Mouse (Mus musculus): ENCODE measurements around the gene Rfng. TPM values are rescaled to one million over a fixed set of nuclear protein-coding genes. Genes with fewer than 3 reads are reported as not detected.
"Not testable (repeated sequence)": the region's sequence is repeated elsewhere in the genome, so short reads cannot be mapped to it uniquely, and the experiment has no call there.

The Rfng gene
- polyA plus RNA-seq, 1 experiment: 106 TPM

DNA sequence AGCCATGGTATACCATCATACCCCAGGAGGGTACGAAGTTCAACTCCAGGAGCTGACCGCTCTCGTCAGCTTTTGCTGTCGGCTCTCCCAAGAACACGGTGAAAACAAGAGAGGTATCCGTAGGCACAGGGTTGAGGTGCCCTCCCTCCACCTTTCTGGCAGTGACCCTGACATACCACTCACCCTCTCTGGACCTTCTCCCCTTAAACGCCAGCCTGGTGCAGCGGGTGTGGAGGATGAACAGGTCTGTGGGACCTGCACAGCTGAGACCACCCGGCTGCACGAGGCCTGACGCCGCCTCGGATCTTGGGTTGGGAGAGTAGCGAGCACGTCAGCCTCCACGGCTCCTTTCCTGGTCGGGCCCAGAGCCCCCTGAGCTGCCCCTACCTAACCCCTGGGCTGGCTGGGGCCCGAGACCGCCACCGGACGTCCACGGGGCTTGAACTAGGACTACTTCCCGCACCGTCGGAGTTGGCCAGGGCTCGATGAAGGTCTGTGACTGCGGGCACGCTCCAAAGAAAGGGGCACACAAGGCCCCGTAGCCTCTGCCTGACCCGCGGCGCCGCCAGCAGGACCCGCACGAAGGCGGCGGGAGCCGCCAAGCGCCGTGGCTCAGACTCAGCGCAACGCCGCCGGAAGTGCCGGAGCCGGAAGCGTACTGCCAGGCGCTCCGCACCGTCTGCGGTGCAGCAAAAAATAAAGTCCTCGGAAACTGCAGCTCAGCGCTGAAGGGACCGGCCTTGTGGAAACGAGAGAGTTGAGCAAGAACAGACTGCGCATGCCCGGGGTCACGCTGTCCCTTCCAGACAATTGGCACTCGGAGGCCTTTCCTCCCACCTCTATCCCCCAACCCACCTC is 12.0 kb upstream of the Rfng start, which contains the start of gene Dus1l:
TSS of gene Dus1l (minus strand) at position 648 of the 858 bp plus-strand sequence.
- peak; percentile 96 to 99 for DNase-seq
- Histone ChIP-seq H3K27me3 (ENCODE audit: control insufficient read depth, insufficient read depth, low read length) (no peaks in the 10 kb centered on the region), H3K27ac (ENCODE audit: insufficient read depth, low read length) (peak within 1 kb of the TSS; percentile 61; the same call in 1 of the 2 replicates), H3K4me1 (ENCODE audit: control insufficient read depth, insufficient read depth, low read length) (peaks cover 3% of the 10 kb centered on the region; the same call in 1 of the 2 replicates), H3K4me3 (replicated peaks; ENCODE audit: insufficient read depth, low read depth, low read length) (peak within 1 kb of the TSS; percentile 79)
- peak; percentile 88; the same call in 1 of the 2 replicates for TF ChIP-seq POLR2A (IDR thresholded peaks at IDR 0.05; ENCODE audit: borderline replicate concordance, insufficient read depth, low read length)
- no peak for TF ChIP-seq CTCF (IDR thresholded peaks at IDR 0.05; ENCODE audit: borderline replicate concordance, insufficient read depth, low read depth, low read length)
- WGBS: 2% methylated on average over 59 of the region's 59 CpGs

DNA sequence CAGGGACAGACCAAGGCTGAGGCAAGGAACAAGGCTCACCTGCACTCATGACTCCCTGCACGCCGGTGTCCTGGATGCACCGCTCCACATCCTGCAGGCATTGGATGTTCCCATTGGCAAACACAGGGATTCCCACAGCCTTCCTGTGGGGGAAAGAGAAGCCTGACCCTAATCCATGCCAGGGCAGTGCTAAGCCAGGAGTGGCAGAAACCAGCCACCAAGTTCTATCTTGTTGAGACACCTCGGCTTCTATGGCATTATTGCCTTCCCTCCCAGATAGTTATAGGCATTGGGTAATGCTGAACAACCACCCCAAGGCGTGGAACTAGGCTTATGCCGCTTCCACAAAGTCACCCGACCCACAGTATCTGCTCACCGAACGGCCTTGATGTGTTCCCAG is 8.6 kb upstream of the Rfng start:
- TF ChIP-seq CTCF (IDR thresholded peaks at IDR 0.05; ENCODE audit: borderline replicate concordance, insufficient read depth, low read depth, low read length): no peak
- TF ChIP-seq POLR2A (IDR thresholded peaks at IDR 0.05; ENCODE audit: borderline replicate concordance, insufficient read depth, low read length): no peak
- WGBS: 92% methylated on average over 9 of the region's 9 CpGs
- H3K4me1 ChIP-seq (ENCODE audit: control insufficient read depth, insufficient read depth, low read length): peaks cover 3% of the 10 kb centered on the region; the same call in 1 of the 2 replicates
- DNase-seq: no peak
- no peaks in the 10 kb centered on the region for H3K27me3 ChIP-seq (ENCODE audit: control insufficient read depth, insufficient read depth, low read length)
- no peak overlapping the region for H3K4me3 ChIP-seq (replicated peaks; ENCODE audit: insufficient read depth, low read depth, low read length)
- H3K27ac ChIP-seq (ENCODE audit: insufficient read depth, low read length): no peak overlapping the region

DNA sequence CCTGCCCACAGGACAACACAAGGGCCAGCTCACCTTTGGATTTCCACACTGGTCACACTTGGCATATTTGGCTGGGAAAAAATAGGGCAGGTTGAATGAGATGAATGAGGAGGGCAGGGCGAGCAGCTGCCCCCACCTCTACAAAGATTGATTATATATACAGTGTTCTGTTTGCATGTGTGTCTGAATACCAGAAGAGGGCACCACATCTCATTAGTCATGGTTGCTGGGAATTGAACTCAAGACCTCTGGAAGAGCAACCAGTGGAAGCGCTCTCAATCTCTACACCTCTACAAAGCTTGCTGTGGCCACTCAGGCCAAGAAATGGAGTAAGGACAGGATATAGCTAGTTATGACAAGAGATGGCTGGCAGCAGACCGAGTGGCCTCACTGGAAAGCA is 5.8 kb upstream of the Rfng start:
- Histone ChIP-seq H3K4me1 (ENCODE audit: control insufficient read depth, insufficient read depth, low read length) (peaks cover 10% of the 10 kb centered on the region; the same call in 1 of the 2 replicates), H3K27ac (ENCODE audit: insufficient read depth, low read length) (no peak overlapping the region), H3K27me3 (ENCODE audit: control insufficient read depth, insufficient read depth, low read length) (no peaks in the 10 kb centered on the region), H3K4me3 (replicated peaks; ENCODE audit: insufficient read depth, low read depth, low read length) (no peak overlapping the region)
- no peak for TF ChIP-seq POLR2A (IDR thresholded peaks at IDR 0.05; ENCODE audit: borderline replicate concordance, insufficient read depth, low read length)
- no peak for TF ChIP-seq CTCF (IDR thresholded peaks at IDR 0.05; ENCODE audit: borderline replicate concordance, insufficient read depth, low read depth, low read length)
- DNase-seq: no peak
- WGBS: 89% methylated on average over 3 of the region's 3 CpGs

DNA sequence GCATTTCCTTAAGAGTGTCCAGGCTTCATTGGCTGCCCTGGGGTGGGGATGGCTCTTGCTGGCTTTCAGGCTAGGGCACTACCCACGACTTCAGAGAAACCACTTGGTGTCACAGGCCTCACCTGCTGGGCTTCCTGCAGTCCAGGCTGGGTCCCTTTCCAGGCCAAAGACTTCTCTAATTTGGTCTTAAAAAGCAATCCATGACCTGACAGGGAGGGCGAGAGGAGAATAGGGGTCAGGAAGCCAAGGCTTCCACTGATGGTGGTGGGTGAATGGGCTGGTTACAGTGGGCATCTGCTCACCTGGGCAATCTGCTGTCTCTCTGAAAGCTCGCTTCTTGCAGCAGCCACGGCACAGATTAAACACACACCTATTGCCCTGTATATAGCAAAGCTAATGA is 5.3 kb upstream of the Rfng start:
- TF ChIP-seq CTCF (IDR thresholded peaks at IDR 0.05; ENCODE audit: borderline replicate concordance, insufficient read depth, low read depth, low read length): no peak
- no peak for TF ChIP-seq POLR2A (IDR thresholded peaks at IDR 0.05; ENCODE audit: borderline replicate concordance, insufficient read depth, low read length)
- Histone ChIP-seq H3K27ac (ENCODE audit: insufficient read depth, low read length) (no peak overlapping the region), H3K4me1 (ENCODE audit: control insufficient read depth, insufficient read depth, low read length) (0 out of 2 replicates have a peak, but pooled peaks cover 10% of the 10 kb centered on the region), H3K27me3 (ENCODE audit: control insufficient read depth, insufficient read depth, low read length) (no peaks in the 10 kb centered on the region), H3K4me3 (replicated peaks; ENCODE audit: insufficient read depth, low read depth, low read length) (no peak overlapping the region)
- no peak for DNase-seq
- WGBS: 77% methylated on average over 4 of the region's 4 CpGs

DNA sequence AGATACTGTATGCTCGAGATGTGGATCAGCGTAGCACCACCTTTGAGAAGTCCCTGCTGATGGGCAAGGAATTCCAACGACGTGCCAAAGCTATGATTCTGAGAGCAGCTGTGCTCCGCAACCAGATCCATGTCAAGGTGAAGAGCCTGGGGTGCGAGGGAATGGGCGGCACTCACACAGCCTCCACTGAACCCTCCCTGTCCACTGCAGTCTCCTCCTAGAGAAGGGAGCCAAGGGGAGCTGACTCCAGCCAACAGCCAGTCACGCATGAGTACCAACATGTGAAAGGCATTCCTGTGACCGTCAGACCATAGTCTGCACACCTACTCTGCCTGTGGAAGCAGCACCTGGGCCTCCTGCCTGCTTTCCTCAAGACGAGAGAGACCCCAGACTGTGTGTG is 4.5 kb upstream of the Rfng start:
- 0 out of 2 replicates have a peak, but pooled peaks cover 10% of the 10 kb centered on the region for H3K4me1 ChIP-seq (ENCODE audit: control insufficient read depth, insufficient read depth, low read length)
- not testable (repeated sequence) for H3K27me3 ChIP-seq (ENCODE audit: control insufficient read depth, insufficient read depth, low read length); H3K27ac ChIP-seq (ENCODE audit: insufficient read depth, low read length); DNase-seq; H3K4me3 ChIP-seq (replicated peaks; ENCODE audit: insufficient read depth, low read depth, low read length)
- WGBS: 63% methylated on average over 10 of the region's 10 CpGs

DNA sequence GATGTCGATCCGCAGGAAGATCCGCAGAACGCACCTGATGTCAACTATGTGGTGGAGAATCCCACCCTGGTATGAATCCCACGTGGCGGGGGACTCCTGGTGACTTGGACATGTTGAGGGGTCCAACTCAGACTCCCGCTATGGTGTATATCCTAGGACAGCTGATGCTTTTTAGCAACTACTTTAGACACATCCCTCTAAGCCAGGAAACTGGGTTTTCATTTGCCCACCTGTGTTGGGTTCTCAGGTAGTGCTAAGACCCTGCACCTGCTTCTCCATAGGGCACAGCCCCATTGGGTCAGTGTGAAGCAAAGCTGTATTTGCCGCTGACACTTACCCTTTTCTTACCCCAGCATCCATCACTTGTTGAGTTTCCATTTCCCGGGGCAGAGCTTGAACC is 1.1 kb upstream of the Rfng start:
- peak in 1 of 2 experiments; percentile 19 for DNase-seq
- WGBS: 30% methylated on average over 9 of the region's 9 CpGs
- peak overlapping the region; percentile 77 for H3K4me3 ChIP-seq (replicated peaks; ENCODE audit: insufficient read depth, low read depth, low read length)
- H3K27me3 ChIP-seq (ENCODE audit: control insufficient read depth, insufficient read depth, low read length): no peaks in the 10 kb centered on the region
- H3K27ac ChIP-seq (ENCODE audit: insufficient read depth, low read length): no peak overlapping the region
- peaks cover 21% of the 10 kb centered on the region for H3K4me1 ChIP-seq (ENCODE audit: control insufficient read depth, insufficient read depth, low read length)
- TF ChIP-seq POLR2A (IDR thresholded peaks at IDR 0.05; ENCODE audit: borderline replicate concordance, insufficient read depth, low read length) (no peak), CTCF (IDR thresholded peaks at IDR 0.05; ENCODE audit: borderline replicate concordance, insufficient read depth, low read depth, low read length) (no peak)

DNA sequence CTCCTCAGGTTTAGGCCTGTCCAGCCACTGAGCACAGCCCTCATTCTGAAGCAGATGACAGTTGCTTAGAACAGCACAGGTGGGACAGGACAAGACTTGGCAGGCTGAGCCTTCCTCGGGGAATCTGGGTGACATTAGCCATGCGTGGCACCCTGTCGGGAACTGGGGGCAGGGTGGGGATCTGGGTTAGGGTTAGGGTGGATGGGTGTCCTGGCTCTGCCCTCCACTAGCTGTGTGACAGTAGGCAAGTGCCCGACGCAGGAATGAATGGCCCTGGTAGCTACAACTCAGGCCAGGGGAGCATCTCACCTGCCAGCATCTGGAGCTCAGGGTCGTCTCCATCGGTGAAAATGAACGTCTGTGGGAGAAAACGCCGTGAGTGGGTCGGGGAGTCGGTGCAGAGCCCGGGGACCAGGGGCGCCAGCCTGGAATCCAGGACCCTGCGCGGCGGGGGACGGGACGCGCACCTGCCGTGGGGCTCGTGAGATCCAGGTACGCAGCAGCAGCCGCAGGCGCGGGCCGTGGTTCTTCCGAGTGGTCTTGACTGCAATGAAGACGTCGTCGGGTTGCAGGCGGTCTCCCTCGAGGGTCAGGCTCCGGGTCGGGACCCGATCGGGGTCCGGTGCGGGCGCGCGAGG is 462 bp downstream of the Rfng start:
- H3K4me3 ChIP-seq (replicated peaks; ENCODE audit: insufficient read depth, low read depth, low read length): peak overlapping the region; percentile 77
- H3K4me1 ChIP-seq (ENCODE audit: control insufficient read depth, insufficient read depth, low read length): peaks cover 21% of the 10 kb centered on the region
- H3K27me3 ChIP-seq (ENCODE audit: control insufficient read depth, insufficient read depth, low read length): no peaks in the 10 kb centered on the region
- TF ChIP-seq CTCF (IDR thresholded peaks at IDR 0.05; ENCODE audit: borderline replicate concordance, insufficient read depth, low read depth, low read length) (no peak), POLR2A (IDR thresholded peaks at IDR 0.05; ENCODE audit: borderline replicate concordance, insufficient read depth, low read length) (no peak)
- peak; percentile 54 to 55 for DNase-seq
- WGBS: under 1% methylated on average over 42 of the region's 42 CpGs
- peak overlapping the region; percentile 91 for H3K27ac ChIP-seq (ENCODE audit: insufficient read depth, low read length)

DNA sequence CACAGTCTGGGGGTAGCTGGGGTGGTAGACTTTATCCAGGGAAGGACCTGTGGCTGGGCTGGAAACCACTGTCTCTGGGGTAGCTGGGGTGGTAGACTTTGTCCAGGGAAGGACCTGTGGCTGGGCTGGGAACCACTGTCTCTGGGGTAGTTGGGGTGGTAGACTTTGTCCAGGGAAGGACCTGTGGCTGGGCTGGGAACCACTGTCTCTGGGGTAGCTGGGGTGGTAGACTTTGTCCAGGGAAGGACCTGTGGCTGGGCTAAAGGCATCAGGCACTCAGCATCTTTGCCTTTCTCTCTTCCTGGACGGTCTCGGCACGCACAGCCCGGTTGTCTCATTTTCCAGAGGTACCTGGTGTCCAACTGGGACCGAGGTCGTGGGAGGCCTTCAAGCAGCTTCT is 2.6 kb downstream of the Rfng start:
- 95% methylated on average over 6 of the region's 6 CpGs for WGBS

More for the DNA sequence above, 2.6 kb downstream of the Rfng start:
- not testable (repeated sequence) for H3K27ac ChIP-seq (ENCODE audit: insufficient read depth, low read length); H3K27me3 ChIP-seq (ENCODE audit: control insufficient read depth, insufficient read depth, low read length); DNase-seq; H3K4me3 ChIP-seq (replicated peaks; ENCODE audit: insufficient read depth, low read depth, low read length)
- peaks cover 21% of the 10 kb centered on the region for H3K4me1 ChIP-seq (ENCODE audit: control insufficient read depth, insufficient read depth, low read length)

Measured in cerebellum, adult 2 months (tissue).